Mouse (Mus musculus) C2C12 (cell line): ENCODE data around the gene Ei24.

Source experiments
- CTCF ChIP-seq: IDR thresholded peaks from one replicate; pipeline ENCODE4 v1.5.1; 2011; ENCODE audit not compliant: control insufficient read depth, insufficient read depth, insufficient read length
- FOSL1 ChIP-seq: IDR thresholded peaks from one replicate; pipeline ENCODE4 v1.8.0; 2011; ENCODE audit warnings: mild to moderate bottlenecking, low read length; ENCODE audit not compliant: poor library complexity, insufficient read depth, severe bottlenecking
- MYOG ChIP-seq: IDR thresholded peaks from one replicate; pipeline ENCODE4 v1.6.1; 2011; ENCODE audit not compliant: control insufficient read depth, insufficient read length; ENCODE audit errors: extremely low read depth
- USF1 ChIP-seq: IDR thresholded peaks from one replicate; pipeline ENCODE4 v1.6.1; 2011; ENCODE audit warnings: low read depth, mild to moderate bottlenecking, control low read depth, moderate library complexity

- TF ChIP-seq CTCF (peak; percentile 30), MYOG (no peak), USF1 (no peak), FOSL1 (no peak)
These were observed 17.3 kb upstream of the Ei24 start for GRCm38 (mm10) chr9:36814486-36814885.
